Mouse (Mus musculus): ENCODE measurements around the gene Crtac1. TPM values are rescaled to one million over a fixed set of nuclear protein-coding genes. Genes with fewer than 3 reads are reported as not detected.

Crtac1 gene
- polyA plus RNA-seq, 1 experiment = not detected

GRCm38 (mm10) chr19:42452539-42452938 lies 21.0 kb upstream of the Crtac1 start:
- no peak for TF ChIP-seq POLR2A (IDR thresholded peaks at IDR 0.05; ENCODE audit: low read depth, low read length)
- TF ChIP-seq CTCF (IDR thresholded peaks at IDR 0.05; ENCODE audit: borderline replicate concordance, insufficient read depth, low read length) = no peak
- Histone ChIP-seq H3K27ac (ENCODE audit: insufficient read depth, low read length) (no peak overlapping the region), H3K4me3 (ENCODE audit: insufficient read depth, low read length) (no peak overlapping the region), H3K4me1 (ENCODE audit: control insufficient read depth, insufficient read depth, low read length) (no peaks in the 10 kb centered on the region)

- TF ChIP-seq POLR2A (IDR thresholded peaks at IDR 0.05; ENCODE audit: low read depth, low read length) = no peak
- no peak for TF ChIP-seq CTCF (IDR thresholded peaks at IDR 0.05; ENCODE audit: borderline replicate concordance, insufficient read depth, low read length)
- H3K4me1 ChIP-seq (ENCODE audit: control insufficient read depth, insufficient read depth, low read length) = no peaks in the 10 kb centered on the region
- H3K4me3 ChIP-seq (ENCODE audit: insufficient read depth, low read length) = no peak overlapping the region
- H3K27ac ChIP-seq (ENCODE audit: insufficient read depth, low read length) = no peak overlapping the region
These were observed 17.0 kb upstream of the Crtac1 start for GRCm38 (mm10) chr19:42448539-42448938.

- Histone ChIP-seq H3K4me3 (ENCODE audit: insufficient read depth, low read length) (no peak overlapping the region), H3K27ac (ENCODE audit: insufficient read depth, low read length) (no peak overlapping the region), H3K4me1 (ENCODE audit: control insufficient read depth, insufficient read depth, low read length) (no peaks in the 10 kb centered on the region)
- no peak for TF ChIP-seq POLR2A (IDR thresholded peaks at IDR 0.05; ENCODE audit: low read depth, low read length)
- TF ChIP-seq CTCF (IDR thresholded peaks at IDR 0.05; ENCODE audit: borderline replicate concordance, insufficient read depth, low read length) = peak; percentile 29; the same call in 1 of the 2 replicates
These were observed 12.4 kb upstream of the Crtac1 start for GRCm38 (mm10) chr19:42443887-42444409.

GRCm38 (mm10) chr19:42443266-42443665 lies 11.7 kb upstream of the Crtac1 start:
- no peak overlapping the region for H3K27ac ChIP-seq (ENCODE audit: insufficient read depth, low read length)
- TF ChIP-seq CTCF (IDR thresholded peaks at IDR 0.05; ENCODE audit: borderline replicate concordance, insufficient read depth, low read length) (no peak), POLR2A (IDR thresholded peaks at IDR 0.05; ENCODE audit: low read depth, low read length) (no peak)
- H3K4me3 ChIP-seq (ENCODE audit: insufficient read depth, low read length) = no peak overlapping the region
- H3K4me1 ChIP-seq (ENCODE audit: control insufficient read depth, insufficient read depth, low read length) = no peaks in the 10 kb centered on the region

DNA sequence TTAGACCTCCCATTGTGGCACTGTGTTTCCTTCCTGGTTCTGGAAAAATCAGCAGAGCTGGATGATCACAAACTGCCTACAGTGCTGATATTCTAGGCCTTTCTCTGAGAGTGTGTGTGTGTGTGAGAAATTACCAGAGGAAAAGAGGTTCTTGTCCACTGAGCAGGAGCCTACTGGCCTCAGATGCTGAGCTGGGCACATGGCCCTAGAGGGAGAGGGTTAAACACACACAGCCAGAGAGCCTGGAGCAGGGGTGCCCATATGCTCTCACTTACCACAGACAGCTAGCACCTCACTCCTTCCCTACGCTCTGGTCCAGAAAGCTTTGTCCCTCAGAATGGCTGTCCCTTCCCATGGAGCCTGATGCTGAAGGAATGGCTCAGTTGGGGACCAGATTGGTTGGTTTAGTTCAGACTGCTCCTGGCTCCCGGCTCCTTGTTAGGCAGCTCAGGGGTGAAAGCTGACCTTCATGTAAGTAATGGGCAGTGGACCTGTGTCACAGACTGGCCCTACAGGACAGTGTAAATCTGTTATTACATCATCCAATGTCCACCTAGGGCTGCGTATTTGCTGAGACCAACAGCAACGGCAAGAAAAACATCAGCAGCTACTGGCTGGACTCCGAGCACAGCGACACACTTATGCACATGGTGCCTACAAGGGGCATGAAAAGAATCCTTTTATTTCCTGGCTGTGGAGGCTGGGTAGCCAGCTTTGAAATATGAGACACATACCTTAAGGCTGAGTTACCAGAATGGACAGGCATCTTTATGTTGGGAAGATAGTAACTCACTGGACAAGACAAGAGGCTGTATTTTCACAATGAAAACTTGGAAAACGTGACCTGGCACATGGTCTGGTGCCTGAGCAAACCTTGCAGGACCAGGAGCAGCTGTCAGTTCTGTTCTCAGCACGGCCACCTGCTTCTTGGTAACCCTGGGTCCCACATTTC lies 10.9 kb upstream of the Crtac1 start:
- no peaks in the 10 kb centered on the region for H3K4me1 ChIP-seq (ENCODE audit: control insufficient read depth, insufficient read depth, low read length)
- no peak overlapping the region for H3K4me3 ChIP-seq (ENCODE audit: insufficient read depth, low read length)
- TF ChIP-seq CTCF (IDR thresholded peaks at IDR 0.05; ENCODE audit: borderline replicate concordance, insufficient read depth, low read length) = no peak
- TF ChIP-seq POLR2A (IDR thresholded peaks at IDR 0.05; ENCODE audit: low read depth, low read length) = no peak
- H3K27ac ChIP-seq (ENCODE audit: insufficient read depth, low read length) = no peak overlapping the region

DNA sequence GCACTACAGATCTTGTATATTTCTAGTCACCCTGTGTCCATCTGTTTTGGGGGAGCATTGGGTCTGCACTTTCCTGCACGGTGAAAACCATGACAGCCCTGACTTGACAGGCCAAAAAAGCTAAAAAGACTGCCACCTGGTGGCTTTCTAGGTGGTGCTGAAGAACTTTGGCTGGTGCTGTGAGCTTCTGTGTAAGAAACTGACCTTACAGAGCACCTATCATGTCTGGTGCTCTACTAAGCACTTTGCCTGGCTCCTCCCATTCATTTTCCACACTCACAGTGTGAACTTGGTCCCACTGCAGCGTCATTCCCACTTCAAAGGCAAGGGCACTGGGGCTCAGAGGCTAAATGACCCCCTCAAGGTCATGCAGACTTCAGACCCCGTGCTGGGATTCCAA lies 8.5 kb upstream of the Crtac1 start:
- Histone ChIP-seq H3K4me3 (ENCODE audit: insufficient read depth, low read length) (no peak overlapping the region), H3K4me1 (ENCODE audit: control insufficient read depth, insufficient read depth, low read length) (no peaks in the 10 kb centered on the region), H3K27ac (ENCODE audit: insufficient read depth, low read length) (no peak overlapping the region)
- TF ChIP-seq POLR2A (IDR thresholded peaks at IDR 0.05; ENCODE audit: low read depth, low read length) (no peak), CTCF (IDR thresholded peaks at IDR 0.05; ENCODE audit: borderline replicate concordance, insufficient read depth, low read length) (no peak)

- Histone ChIP-seq H3K4me1 (ENCODE audit: control insufficient read depth, insufficient read depth, low read length) (no peaks in the 10 kb centered on the region), H3K27ac (ENCODE audit: insufficient read depth, low read length) (no peak overlapping the region), H3K4me3 (ENCODE audit: insufficient read depth, low read length) (no peak overlapping the region)
- no peak for TF ChIP-seq CTCF (IDR thresholded peaks at IDR 0.05; ENCODE audit: borderline replicate concordance, insufficient read depth, low read length)
These were observed 7.8 kb upstream of the Crtac1 start for GRCm38 (mm10) chr19:42439353-42439752.

GRCm38 (mm10) chr19:42435621-42436020 lies 4.0 kb upstream of the Crtac1 start:
- TF ChIP-seq POLR2A (IDR thresholded peaks at IDR 0.05; ENCODE audit: low read depth, low read length) = no peak
- TF ChIP-seq CTCF (IDR thresholded peaks at IDR 0.05; ENCODE audit: borderline replicate concordance, insufficient read depth, low read length) = no peak
- no peak overlapping the region for H3K27ac ChIP-seq (ENCODE audit: insufficient read depth, low read length)

DNA sequence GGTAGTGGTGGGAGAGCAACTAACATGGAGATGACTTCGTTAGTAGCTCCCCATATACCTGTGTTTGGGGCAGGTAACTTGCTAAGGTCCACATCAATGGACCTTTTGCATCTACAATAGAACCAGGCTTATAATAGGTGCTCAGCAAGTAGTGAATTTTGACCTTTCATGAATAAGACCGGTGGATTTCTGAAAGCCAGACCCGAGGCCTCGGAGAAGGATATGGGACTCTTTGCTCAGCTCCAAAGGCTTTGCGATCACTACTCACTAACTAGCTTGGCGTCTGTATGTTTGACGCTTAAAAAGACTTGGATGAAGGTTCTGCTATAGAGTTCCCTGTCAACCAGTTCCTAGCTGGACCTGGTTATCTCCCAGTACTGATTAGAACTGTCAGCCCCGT lies 1.2 kb upstream of the Crtac1 start:
- no peak overlapping the region for H3K27ac ChIP-seq (ENCODE audit: insufficient read depth, low read length)
- H3K4me3 ChIP-seq (ENCODE audit: insufficient read depth, low read length) = no peak overlapping the region
- TF ChIP-seq CTCF (IDR thresholded peaks at IDR 0.05; ENCODE audit: borderline replicate concordance, insufficient read depth, low read length) = no peak
- H3K4me1 ChIP-seq (ENCODE audit: control insufficient read depth, insufficient read depth, low read length) = no peaks in the 10 kb centered on the region

More at GRCm38 (mm10) chr19:42435621-42436020, 4.0 kb upstream of the Crtac1 start:
- Histone ChIP-seq H3K4me3 (ENCODE audit: insufficient read depth, low read length) (no peak overlapping the region), H3K4me1 (ENCODE audit: control insufficient read depth, insufficient read depth, low read length) (no peaks in the 10 kb centered on the region)

DNA sequence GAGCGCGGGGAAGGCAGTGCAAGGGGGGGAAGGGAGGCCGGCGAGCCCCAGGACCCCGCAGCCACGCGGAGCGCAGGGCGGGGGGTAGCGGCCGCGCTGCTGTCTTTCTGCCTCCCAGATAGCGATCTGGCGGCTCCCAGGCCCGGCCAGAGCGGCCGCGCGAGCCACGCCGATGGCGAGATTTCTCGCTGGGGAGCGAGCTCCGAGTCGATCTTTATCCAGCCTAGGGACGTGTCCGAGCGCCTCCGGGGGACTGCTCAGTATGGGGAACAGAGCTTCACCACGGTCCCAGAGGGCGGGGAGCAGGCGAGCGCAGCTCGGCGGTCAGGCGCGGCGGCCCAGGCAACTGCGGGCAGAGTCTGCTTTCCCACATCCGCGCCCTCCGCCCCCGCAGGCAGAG lies 608 bp upstream of the Crtac1 start:
- no peak overlapping the region for H3K27ac ChIP-seq (ENCODE audit: insufficient read depth, low read length)

More for the DNA sequence above, 608 bp upstream of the Crtac1 start:
- TF ChIP-seq POLR2A (IDR thresholded peaks at IDR 0.05; ENCODE audit: low read depth, low read length) = no peak
- TF ChIP-seq CTCF (IDR thresholded peaks at IDR 0.05; ENCODE audit: borderline replicate concordance, insufficient read depth, low read length) = no peak
- Histone ChIP-seq H3K4me1 (ENCODE audit: control insufficient read depth, insufficient read depth, low read length) (no peaks in the 10 kb centered on the region), H3K4me3 (ENCODE audit: insufficient read depth, low read length) (no peak overlapping the region; the same call in 1 of the 2 replicates)

All from embryonic fibroblast, embryonic 13.5 days (primary cell).